Mouse (Mus musculus): ENCODE results near the gene Zfp771.

The Zfp771 gene

GRCm38 (mm10) chr7:127243870-127244657 lies at the start of gene Zfp771:
Gene Zfp771, plus strand, starts transcription at chr7:127244274.
- in situ Hi-C loops (cut with MboI; ENCODE audit: low pct_unique_long_range_greater_than_20kb in 1 of 2, low sequenced_read_pairs in 2 of 2, unreplicated experiment in 1 of 2) = no loop called here

GRCm38 (mm10) chr7:127194633-127195029 lies 49.4 kb upstream of the Zfp771 start:
- in situ Hi-C loops (cut with MboI; ENCODE audit: low pct_unique_long_range_greater_than_20kb in 1 of 2, low sequenced_read_pairs in 2 of 2, unreplicated experiment in 1 of 2) = no loop called here

GRCm38 (mm10) chr7:127195544-127196295 lies 48.4 kb upstream of the Zfp771 start, which contains the start of gene Cd2bp2:
Gene Cd2bp2, minus strand, starts transcription at chr7:127196050.
- in situ Hi-C loops (cut with MboI; ENCODE audit: low pct_unique_long_range_greater_than_20kb in 1 of 2, low sequenced_read_pairs in 2 of 2, unreplicated experiment in 1 of 2) = no loop called here

- in situ Hi-C loops (cut with MboI; ENCODE audit: low pct_unique_long_range_greater_than_20kb in 1 of 2, low sequenced_read_pairs in 2 of 2, unreplicated experiment in 1 of 2) = no loop called here
Observed at GRCm38 (mm10) chr7:127196484-127196883, 47.6 kb upstream of the Zfp771 start.

- in situ Hi-C loops (cut with MboI; ENCODE audit: low pct_unique_long_range_greater_than_20kb in 1 of 2, low sequenced_read_pairs in 2 of 2, unreplicated experiment in 1 of 2) = no loop called here
Observed at GRCm38 (mm10) chr7:127206606-127207005, 37.5 kb upstream of the Zfp771 start.

- in situ Hi-C loops (cut with MboI; ENCODE audit: low pct_unique_long_range_greater_than_20kb in 1 of 2, low sequenced_read_pairs in 2 of 2, unreplicated experiment in 1 of 2) = no loop called here
Observed at GRCm38 (mm10) chr7:127207374-127208294, 36.4 kb upstream of the Zfp771 start.

GRCm38 (mm10) chr7:127208295-127208552 lies 35.9 kb upstream of the Zfp771 start, which contains the start of gene Tbc1d10b:
Gene Tbc1d10b, minus strand, starts transcription at chr7:127208468.
- in situ Hi-C loops (cut with MboI; ENCODE audit: low pct_unique_long_range_greater_than_20kb in 1 of 2, low sequenced_read_pairs in 2 of 2, unreplicated experiment in 1 of 2) = no loop called here

GRCm38 (mm10) chr7:127208553-127209438 lies 35.3 kb upstream of the Zfp771 start, which contains the start of gene Mylpf:
Gene Mylpf, plus strand, starts transcription at chr7:127208890.
- in situ Hi-C loops (cut with MboI; ENCODE audit: low pct_unique_long_range_greater_than_20kb in 1 of 2, low sequenced_read_pairs in 2 of 2, unreplicated experiment in 1 of 2) = no loop called here

DNA sequence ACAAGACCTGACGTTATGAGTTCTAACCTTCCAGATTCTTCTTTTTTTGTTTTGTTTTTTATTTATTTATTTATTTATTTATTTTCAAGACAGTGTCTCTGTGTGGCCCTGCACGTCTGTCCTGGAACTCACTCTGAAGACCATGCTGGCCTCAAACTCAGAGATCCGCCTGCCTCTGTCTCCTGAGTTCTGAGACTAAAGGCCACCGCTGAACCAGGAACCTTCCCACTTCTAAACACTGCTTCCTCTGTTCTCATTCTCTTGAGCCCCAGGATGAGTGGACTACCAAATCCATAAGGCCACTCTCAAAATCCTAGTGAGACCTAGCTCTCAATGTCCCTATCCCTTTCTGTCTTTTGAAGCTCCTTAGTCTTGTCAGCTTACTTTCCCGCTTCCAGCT lies 34.2 kb upstream of the Zfp771 start:
- in situ Hi-C loops (cut with MboI; ENCODE audit: low pct_unique_long_range_greater_than_20kb in 1 of 2, low sequenced_read_pairs in 2 of 2, unreplicated experiment in 1 of 2) = no loop called here

DNA sequence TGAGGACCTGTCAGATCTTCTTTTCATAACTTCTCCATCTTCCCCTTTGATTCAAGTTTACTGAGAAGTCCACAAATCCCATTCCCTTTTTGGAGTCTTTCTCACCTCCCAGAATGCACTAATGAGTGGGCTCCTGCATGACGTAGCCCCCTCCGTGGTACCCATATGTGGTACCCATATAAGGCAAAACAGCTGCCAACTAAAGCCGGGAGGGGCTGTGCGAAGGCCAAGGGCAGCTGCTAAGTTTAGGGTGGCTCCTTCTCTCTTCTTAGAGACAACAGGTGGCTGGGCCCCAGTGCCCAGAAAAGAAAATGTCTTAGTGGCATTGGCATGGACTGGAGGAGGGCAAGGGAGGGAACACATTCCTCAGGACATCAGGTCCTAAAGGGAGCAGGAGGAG lies 33.8 kb upstream of the Zfp771 start:
- in situ Hi-C loops (cut with MboI; ENCODE audit: low pct_unique_long_range_greater_than_20kb in 1 of 2, low sequenced_read_pairs in 2 of 2, unreplicated experiment in 1 of 2) = no loop called here

- in situ Hi-C loops (cut with MboI; ENCODE audit: low pct_unique_long_range_greater_than_20kb in 1 of 2, low sequenced_read_pairs in 2 of 2, unreplicated experiment in 1 of 2) = no loop called here
Observed at GRCm38 (mm10) chr7:127211014-127211745, 32.9 kb upstream of the Zfp771 start.

DNA sequence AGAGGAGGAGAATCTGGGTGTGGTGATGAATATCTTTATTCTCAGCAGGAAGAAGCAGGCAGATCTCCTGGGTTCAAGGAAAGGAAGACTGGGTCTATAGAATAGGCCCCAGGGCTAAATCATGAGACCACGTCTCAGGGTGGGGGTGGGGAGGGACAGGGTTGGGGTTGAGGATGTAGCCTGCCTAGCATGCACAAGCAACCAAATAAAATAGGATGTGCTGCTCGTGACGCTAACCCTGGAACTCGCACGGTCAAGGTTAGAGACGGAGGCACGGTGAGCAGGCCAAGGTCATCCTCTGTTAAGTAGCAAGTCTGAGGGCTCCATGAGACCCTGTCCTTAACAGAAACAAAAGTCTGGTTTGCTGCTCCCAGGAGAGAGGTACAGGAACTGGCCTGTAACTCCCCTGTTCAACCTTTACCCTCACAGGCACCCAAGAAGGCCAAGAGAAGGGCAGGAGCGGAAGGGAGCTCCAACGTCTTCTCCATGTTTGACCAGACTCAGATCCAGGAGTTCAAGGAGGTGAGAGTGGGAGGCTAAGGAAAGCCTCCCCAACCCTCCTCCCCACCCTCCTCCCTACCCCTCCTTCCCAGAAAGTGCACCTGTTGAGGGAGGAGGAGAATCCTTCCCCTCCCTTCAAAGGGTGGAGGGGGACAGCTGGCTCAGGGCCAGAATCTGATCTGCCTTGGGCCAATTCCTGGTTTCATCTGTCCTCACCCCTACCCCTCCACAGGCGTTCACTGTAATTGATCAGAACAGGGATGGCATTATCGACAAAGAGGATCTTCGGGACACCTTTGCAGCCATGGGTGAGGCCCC lies 31.4 kb upstream of the Zfp771 start:
- in situ Hi-C loops (cut with MboI; ENCODE audit: low pct_unique_long_range_greater_than_20kb in 1 of 2, low sequenced_read_pairs in 2 of 2, unreplicated experiment in 1 of 2) = no loop called here

- in situ Hi-C loops (cut with MboI; ENCODE audit: low pct_unique_long_range_greater_than_20kb in 1 of 2, low sequenced_read_pairs in 2 of 2, unreplicated experiment in 1 of 2) = no loop called here
Observed at GRCm38 (mm10) chr7:127213485-127213884, 30.6 kb upstream of the Zfp771 start.

DNA sequence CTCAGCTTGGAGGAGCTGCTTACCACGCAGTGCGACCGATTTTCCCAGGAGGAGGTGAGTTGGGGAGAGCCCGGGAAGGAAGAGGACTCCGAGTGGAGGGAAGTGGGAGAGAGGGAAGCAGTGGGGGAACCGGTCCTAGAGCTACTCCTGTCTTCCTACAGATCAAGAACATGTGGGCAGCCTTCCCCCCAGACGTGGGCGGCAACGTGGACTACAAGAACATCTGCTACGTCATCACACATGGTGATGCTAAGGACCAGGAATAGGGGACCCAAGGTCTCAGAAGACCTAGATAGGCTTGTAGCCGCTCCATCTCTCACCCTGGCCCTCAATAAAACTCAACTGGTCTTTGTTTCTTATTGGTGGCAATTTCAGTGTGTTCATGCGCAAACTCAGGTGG lies 30.1 kb upstream of the Zfp771 start:
- in situ Hi-C loops (cut with MboI; ENCODE audit: low pct_unique_long_range_greater_than_20kb in 1 of 2, low sequenced_read_pairs in 2 of 2, unreplicated experiment in 1 of 2) = no loop called here

GRCm38 (mm10) chr7:127214521-127214920 lies 29.6 kb upstream of the Zfp771 start:
- in situ Hi-C loops (cut with MboI; ENCODE audit: low pct_unique_long_range_greater_than_20kb in 1 of 2, low sequenced_read_pairs in 2 of 2, unreplicated experiment in 1 of 2) = no loop called here

DNA sequence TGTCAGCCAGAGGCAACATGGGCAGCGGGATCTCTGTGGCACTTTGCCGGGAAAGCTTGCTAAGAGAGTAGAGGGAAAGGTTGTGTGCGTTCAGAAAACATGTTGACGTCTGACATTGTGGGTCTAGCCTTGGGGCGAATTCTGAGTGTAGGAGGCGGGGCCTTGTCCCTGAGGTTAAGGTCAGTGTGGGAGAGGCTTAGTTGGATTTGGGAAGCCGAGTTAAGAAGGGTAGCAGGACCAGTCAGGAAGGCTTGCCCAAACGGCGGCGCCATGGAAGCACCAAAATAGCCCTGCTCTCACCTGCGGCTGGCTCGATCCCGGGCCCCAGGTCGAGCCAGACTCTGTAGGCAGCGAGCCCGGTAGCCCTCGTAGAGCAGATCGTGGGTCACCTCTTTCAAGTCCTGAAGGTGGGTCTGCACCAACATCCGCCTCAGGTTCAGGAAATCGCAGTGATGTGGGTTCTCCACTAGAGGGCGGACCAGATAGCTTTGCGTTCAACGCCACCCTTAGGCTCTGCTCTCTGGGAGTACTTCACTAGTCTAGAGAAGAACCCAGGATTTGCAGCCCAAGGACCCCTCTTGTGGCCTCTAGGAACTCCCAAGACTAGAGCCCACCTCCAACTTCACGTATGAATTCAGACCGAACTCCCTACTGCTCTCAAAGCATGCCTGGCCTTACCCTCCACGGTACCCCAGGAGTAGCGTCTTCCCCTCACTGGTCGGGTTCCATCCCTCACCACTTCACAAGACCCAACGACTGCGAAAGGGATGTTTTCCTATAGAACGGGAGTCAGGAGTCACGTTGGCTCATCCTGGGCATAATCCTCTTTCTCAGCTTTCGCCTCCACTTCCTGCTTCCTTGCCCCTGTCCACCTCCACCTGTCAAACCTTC lies 28.8 kb upstream of the Zfp771 start:
- in situ Hi-C loops (cut with MboI; ENCODE audit: low pct_unique_long_range_greater_than_20kb in 1 of 2, low sequenced_read_pairs in 2 of 2, unreplicated experiment in 1 of 2) = no loop called here

All from mouse embryonic stem cell (cell line).